Mouse (Mus musculus) urinary bladder, adult 18-20 months (tissue): ENCODE results near the gene Fxyd2.

Experiments
- DNase-seq, 2 experiments: peaks; one replicate each; pipeline ENCODE4 v3.0.0; 2022; ENCODE audit warnings: low spot score in 2 of 2, mixed read lengths in 2 of 2

The Fxyd2 gene

DNA sequence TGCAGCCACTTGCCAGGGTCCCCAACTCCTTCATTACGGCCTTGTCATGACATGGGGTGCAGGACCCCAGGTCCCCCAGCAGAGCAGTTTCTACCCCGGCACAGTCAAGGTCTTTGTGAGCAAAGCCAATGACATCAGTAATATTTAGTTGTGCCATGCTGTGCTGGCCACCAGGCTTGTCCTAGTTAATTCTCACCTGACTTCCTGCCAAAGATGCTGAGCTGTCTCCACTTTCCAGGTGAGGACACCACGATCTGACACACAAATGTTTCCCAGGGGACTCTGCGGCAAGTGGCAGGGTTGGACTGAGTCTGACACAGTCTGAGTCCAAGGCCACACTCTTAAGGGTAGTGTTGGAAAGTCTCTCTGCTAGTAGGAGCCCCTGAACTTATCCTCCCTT lies 27.0 kb downstream of the Fxyd2 start, which contains the start of gene Dscaml1:
Gene Dscaml1, plus strand, starts transcription at position 173 of the 400 bp plus-strand sequence.
- no peak for DNase-seq

DNA sequence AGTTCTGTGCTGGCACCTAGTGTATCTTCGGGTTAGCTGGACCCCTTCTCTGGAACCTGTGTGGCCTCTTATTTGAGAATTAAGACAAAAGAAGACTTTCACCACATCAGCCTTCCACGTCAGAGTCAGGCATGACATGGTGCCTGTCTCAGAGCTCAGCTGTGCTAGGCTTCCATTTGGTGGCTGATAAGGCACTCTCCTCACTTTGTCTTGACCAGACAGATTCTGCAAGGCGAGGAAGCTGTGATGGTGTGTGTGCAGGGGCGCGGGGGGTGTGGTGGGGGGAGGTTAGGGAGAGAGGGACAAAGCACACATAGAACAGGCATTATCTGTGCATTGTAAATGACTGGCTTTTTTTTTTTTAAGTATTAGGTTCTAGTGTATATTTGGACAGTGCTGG lies 29.9 kb downstream of the Fxyd2 start:
- no peak for DNase-seq

DNA sequence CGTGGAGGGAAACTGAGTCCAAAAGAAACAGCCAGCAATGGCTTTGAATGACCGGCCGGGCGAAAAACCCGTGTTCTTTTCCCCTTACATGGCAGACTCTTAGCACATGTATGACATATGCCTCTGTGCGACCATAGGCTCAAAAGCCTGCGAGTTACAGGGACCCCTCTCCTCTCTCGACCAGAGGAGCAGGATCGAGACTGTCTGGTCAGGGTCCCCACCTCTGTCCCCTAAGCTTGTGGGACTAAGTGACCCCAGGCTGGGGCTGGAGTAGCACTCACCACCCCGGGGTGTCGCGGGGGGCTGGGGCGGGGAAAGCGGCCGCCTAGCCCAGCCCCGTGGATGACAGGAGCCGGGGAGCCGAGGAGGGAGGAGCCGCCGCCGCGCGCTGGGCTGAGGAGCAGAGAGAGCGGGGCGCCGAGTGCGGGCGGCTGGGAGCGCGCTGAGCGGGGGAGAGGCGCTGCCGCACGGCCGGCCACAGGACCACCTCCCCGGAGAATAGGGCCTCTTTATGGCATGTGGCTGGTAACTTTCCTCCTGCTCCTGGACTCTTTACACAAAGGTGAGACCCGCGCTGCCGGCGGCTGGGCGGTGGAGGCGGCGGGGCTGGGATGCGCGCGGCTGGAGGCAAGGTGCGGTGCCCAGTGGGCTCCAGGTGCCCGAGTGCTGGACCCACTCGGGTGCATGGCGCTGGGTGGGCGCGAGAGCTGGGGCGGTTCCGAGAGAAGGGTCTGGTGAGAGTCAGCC lies 30.7 kb downstream of the Fxyd2 start:
- DNase-seq, result no peak

GRCm38 (mm10) chr9:45430698-45430959 lies 31.2 kb downstream of the Fxyd2 start:
- DNase-seq, result no peak

DNA sequence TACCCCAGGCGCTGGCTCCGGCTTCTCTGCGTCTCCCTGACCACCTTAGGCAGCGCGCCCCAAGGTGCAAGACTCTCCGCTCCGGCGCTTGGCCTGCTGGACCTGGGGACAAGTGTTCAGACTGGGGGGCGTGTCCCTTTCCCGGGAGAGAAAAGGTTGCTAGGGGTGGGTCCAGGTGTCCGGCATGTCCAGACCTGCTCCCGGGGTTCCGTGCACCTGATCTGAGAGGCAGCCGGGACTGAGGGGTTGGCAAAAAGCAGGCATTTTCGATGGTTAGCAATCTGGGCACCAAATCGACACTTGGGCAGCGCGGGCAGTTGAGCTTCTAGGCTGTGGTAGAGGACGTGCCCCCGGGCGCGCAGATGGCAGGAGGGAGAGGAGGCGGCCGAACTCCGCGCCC lies 31.7 kb downstream of the Fxyd2 start:
- DNase-seq, result no peak

GRCm38 (mm10) chr9:45432639-45433038 lies 33.2 kb downstream of the Fxyd2 start:
- DNase-seq, result no peak

GRCm38 (mm10) chr9:45433119-45433518 lies 33.6 kb downstream of the Fxyd2 start:
- DNase-seq, result no peak

DNA sequence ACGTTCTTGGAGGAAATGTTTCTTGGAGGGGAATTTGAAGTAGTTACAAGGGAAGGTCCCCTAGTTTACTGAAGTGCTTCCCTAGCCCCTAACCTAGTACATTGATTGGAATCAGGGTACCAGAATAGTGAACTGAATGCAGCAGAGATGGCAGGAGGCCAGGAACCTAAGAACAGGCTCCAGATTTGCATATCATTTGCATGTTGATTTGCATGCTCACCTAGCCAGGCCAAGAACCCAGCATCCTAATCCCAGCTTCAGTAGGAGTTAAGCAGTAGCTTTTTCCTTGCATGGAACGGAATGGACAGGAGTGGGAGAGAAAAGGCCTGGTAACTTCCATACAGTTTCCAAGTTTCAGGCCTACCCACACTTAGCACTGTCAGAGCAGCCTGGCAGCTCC lies 34.7 kb downstream of the Fxyd2 start:
- DNase-seq, result no peak

GRCm38 (mm10) chr9:45439025-45439424 lies 39.6 kb downstream of the Fxyd2 start:
- no peak for DNase-seq

GRCm38 (mm10) chr9:45440083-45440784 lies 40.8 kb downstream of the Fxyd2 start:
- no peak for DNase-seq

GRCm38 (mm10) chr9:45444251-45444798 lies 44.9 kb downstream of the Fxyd2 start:
- DNase-seq, result no peak

DNA sequence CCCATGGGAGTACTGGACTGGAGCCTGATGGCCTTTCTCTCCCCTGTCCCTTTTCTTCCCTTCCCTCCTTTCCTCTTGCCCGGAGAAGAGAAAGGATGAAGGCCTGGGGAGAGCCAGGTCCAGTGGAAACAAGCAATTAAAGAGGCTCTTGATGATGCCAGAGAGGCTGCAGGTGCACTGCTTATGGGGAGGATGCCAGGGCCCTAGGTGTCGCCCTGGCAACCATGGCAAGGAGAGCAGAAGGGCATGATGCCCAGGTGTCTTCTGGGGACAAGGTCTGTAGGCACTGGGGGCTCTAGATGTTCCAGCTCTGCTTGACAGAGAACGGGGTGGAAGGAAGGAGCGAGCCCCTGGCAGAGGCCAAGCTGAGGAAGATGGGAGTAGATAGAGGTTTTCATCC lies 50.2 kb downstream of the Fxyd2 start:
- no peak for DNase-seq

DNA sequence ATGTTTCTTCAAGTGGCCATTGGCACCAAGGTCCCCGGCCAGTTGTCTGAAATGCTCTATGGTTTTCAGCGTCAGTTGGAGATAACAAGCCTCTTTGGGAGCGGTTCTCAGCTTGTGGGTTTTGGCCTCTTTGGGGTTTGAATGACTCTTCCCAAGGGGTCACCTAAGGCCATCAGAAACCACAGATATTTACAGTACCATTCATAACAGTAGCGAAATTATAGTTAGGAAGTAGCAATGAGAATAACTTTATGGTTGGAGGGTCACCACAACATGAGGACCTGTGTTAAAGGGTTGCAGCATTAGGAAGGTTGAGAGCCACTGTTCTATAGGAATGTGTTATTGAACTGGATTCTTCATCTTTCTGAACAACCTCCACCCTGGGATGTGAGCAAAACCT lies 51.9 kb downstream of the Fxyd2 start:
- DNase-seq, result no peak

- no peak for DNase-seq
Measured at GRCm38 (mm10) chr9:45454032-45454431, 54.6 kb downstream of the Fxyd2 start.

DNA sequence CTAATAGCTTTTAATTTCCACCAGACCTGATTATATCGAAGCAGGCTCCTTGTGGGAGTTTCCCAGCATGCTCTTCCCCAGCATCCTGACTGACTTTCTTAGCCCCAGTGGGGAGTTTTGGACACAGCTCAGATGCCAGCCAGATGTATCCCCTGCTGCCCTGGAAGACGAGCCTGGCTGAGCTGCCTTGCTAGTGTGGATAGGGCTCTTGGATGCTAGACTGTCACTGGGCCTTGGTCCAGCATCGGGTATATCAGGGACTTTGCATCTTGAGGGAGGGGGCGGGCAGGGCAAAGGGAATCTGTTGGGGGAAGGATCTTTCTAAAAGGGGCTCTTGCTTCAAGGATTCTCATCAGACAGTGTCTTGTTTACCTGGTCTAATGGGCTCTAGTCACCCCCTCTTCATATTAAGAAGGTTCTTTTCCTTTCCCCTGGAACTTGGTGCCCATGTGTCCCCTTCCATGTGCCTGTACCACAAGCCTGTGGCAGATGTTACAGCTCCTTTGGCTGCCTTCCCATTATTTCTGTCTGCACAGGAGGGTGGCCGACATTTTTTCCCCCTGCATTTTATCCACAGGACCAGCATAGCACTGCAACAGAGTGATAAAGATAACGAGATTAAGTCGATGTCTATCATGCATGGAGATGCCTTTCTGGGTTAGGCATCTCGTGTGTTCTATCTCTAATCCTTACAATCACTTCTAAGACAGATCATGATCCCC lies 55.6 kb downstream of the Fxyd2 start:
- DNase-seq, result no peak

DNA sequence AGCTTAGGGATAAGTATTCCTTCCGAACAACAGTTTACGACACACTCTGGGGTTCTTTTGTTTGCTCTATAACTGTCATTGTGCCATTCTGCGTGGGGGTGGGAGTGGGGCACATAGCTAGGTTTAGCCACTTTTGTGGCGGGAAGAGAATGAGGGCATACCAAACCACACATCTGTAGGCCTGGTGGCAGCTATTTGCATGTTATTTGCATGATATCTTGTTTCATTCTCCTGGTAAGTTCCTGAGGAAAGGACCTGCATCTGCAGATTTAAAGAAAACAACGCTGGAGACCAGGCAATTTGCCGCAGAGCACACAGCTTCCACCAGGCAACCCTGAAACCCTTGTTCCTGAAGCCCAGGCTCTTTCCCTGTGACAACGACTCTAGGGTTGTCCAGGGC lies 57.7 kb downstream of the Fxyd2 start:
- DNase-seq, result no peak

DNA sequence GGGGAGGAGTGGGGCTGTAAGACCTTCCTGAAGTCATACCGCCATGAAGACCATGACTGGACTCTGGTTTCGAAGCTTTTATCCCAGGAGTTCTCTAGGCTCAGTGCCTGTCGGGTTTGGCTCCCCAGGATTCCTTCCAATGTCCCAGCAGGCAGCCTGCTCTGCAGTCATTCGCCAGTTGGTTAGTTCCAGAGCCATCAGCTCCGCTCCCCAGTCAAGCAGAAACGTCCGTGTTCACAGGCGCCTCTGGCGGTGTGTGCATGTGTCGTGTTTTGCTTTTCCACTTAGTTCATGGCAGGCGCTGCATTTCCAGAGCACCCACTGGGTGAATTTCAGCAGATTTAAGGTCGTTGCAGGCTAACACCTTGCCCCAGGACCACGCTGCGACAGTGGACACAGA lies 58.9 kb downstream of the Fxyd2 start:
- no peak for DNase-seq
